Comparison of ENCODE assay signal across 8 mouse cellular contexts in the genomic region with DNA sequence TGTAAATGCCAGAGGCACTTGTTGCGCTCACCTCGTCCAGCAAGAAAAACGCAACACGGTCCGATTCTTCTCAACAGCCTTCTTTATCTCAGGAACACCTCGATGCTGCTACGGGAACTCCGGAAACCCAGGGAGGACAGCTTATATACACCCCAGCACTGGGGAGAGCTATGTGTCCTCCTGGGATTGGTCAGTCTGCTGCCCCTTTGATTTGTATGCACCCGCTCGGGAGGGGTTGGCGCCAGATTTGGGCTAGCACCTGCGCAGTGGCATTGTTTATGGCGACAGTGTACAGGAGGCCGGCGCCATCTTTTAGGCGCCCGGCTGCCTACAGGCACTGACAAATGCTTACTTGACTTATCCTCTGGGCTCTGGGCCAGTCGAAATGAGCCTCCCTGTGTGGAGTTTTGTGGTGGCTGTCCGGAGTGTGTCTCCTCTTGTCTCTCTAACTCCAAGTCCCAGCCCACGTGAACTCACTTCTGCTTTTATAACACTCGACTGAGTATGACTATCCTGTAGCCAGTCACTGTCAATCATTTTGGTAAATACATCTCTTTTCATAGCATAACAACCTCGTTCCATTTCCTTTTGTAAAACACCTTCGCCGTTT. TPM values are rescaled to one million over a fixed set of nuclear protein-coding genes. Genes with fewer than 3 reads are reported as not detected.
A peak's percentile ranks its signal among the peaks of the same experiment; 100 is the strongest.
DNase-seq lines count a peak whose midpoint lies in the region; TF ChIP-seq lines count a peak whose summit lies in the region.
"Not testable (repeated sequence)": the region's sequence is repeated elsewhere in the genome, so short reads cannot be mapped to it uniquely, and the experiment has no call there.

No protein-coding gene starts in this region.

- H3K4me3 ChIP-seq in ES-Bruce4 (ENCODE audit: low read depth, low read length) = 0 out of 2 replicates have a peak overlapping the region, but pooled peaks have one; percentile 25

- DNase-seq in brain, adult 2 months (ENCODE audit: low read depth, low spot score) = peak; percentile 68
- DNase-seq in gastrocnemius, adult 8-10 months (ENCODE audit: low spot score in 2 of 2) = peak; percentile 46 to 54
- DNase-seq in induced T-regulatory cell, adult 2 months (ENCODE audit: low read depth) = peak; percentile 85
- DNase-seq in layer of hippocampus, postnatal 36 days = peak; percentile 76 to 79
- DNase-seq in lung, postnatal 36 days = peak; percentile 91
- DNase-seq in skeletal muscle tissue, adult 2 months (ENCODE audit: low read depth, low spot score) = peak; percentile 27
- peak; percentile 39 for DNase-seq in urinary bladder, adult 2 months (ENCODE audit: low spot score)

- H3K9me3 ChIP-seq in ES-Bruce4 (replicated peaks; ENCODE audit: control insufficient read depth, insufficient read depth, low read length, poor library complexity, severe bottlenecking) = not testable (repeated sequence)

- H3K27me3 ChIP-seq in ES-Bruce4 (ENCODE audit: control insufficient read depth, insufficient read depth, low read length, poor library complexity, severe bottlenecking) = not testable (repeated sequence)

- TF ChIP-seq EP300 in ES-Bruce4 (IDR thresholded peaks at IDR 0.05; ENCODE audit: insufficient read depth, low read depth, low read length) = not testable (repeated sequence)

- TF ChIP-seq CTCF in ES-Bruce4 (IDR thresholded peaks at IDR 0.05; ENCODE audit: low read depth, low read length) = not testable (repeated sequence)

- TF ChIP-seq POLR2A in ES-Bruce4 (IDR thresholded peaks at IDR 0.05; ENCODE audit: insufficient read depth, low read length) = not testable (repeated sequence)

- not testable (repeated sequence) for H3K27ac ChIP-seq in ES-Bruce4 (ENCODE audit: insufficient read depth, low read length)

- not testable (repeated sequence) for H3K36me3 ChIP-seq in ES-Bruce4 (ENCODE audit: control insufficient read depth, insufficient read depth, low read length, poor library complexity, severe bottlenecking)

- not testable (repeated sequence) for H3K4me1 ChIP-seq in ES-Bruce4 (ENCODE audit: control insufficient read depth, insufficient read depth, low read length)

- H3K9ac ChIP-seq in ES-Bruce4 (ENCODE audit: low read depth, poor library complexity, severe bottlenecking) = not testable (repeated sequence)

RNA-seq across cellular contexts. Expression of gene Shcbp1l, which starts 10.7 kb away (rescaled TPM):
- polyA plus RNA-seq in ES-Bruce4 (2011; ENCODE audit: insufficient read depth, insufficient read length, low read depth, missing spikeins) = 2.7 and 2.9 TPM in 2 replicates
- not detected for total RNA-seq in gastrocnemius, adult 8-10 months (2022)
- total RNA-seq in layer of hippocampus, postnatal 36 days (2021) = 1 to 10 TPM; 3.8 to 6.0 TPM
- polyA plus RNA-seq in urinary bladder, adult 2 months (2012; rRNA removed) = 0.34 and 0.37 TPM in 2 replicates

Comparison
In these comparisons a context has a peak if more than half of its experiments do, and no peak if none do; other contexts are left out.
1. DNase-seq: peak in every context shown above with its lines; median percentile 91 in lung, postnatal 36 days; 85 in induced T-regulatory cell, adult 2 months; 78 in layer of hippocampus, postnatal 36 days; 68 in brain, adult 2 months; 50 in gastrocnemius, adult 8-10 months; 39 in urinary bladder, adult 2 months; 27 in skeletal muscle tissue, adult 2 months.
2. RNA of gene Shcbp1l, which starts 10.7 kb away (total RNA-seq): 3.8 to 6.0 TPM in layer of hippocampus, postnatal 36 days; not detected in gastrocnemius, adult 8-10 months; every median in the first group is over 4 times any median in the second.